Mouse (Mus musculus): ENCODE measurements around the gene Olfr251.

GRCm38 (mm10) chr9:38376786-38377185 is at the start of gene Olfr251:
- TF ChIP-seq CTCF (IDR thresholded peaks at IDR 0.05; ENCODE audit: extremely low read depth, insufficient read depth, insufficient read length, insufficient replicate concordance) (no peak), POLR2A (IDR thresholded peaks at IDR 0.05; ENCODE audit: low read depth, low read length) (no peak)
